Mouse (Mus musculus) adrenal gland, postnatal 4 days (tissue): ENCODE results near the gene Ehhadh. TPM values are rescaled to one million over a fixed set of nuclear protein-coding genes. Genes with fewer than 3 reads are reported as not detected.
"Not testable (repeated sequence)": the region's sequence is repeated elsewhere in the genome, so short reads cannot be mapped to it uniquely, and the experiment has no call there.

Experiments used
- DNase-seq, 2 experiments: peaks; one replicate each; pipeline ENCODE4 v3.0.0; 2021 to 2022; ENCODE audit warnings: low spot score in 2 of 2, mixed read lengths in 2 of 2
- long read RNA-seq, 2 experiments: library from polyadenylated mRNA; stranded (forward); transcript quantifications; one replicate each; pipeline ENCODE4 v2.0.0; 2021
- total RNA-seq, 2 experiments: library from RNA; stranded (reverse); gene quantifications; 2 replicates each; pipeline ENCODE4 v1.2.3; 2021

Ehhadh gene
- total RNA-seq, result 10 to 100 TPM; 25.8 to 31.0 TPM
- long read RNA-seq, experiment 1, transcript Ehhadh-201 (7 exons, 2,981 nt), result major isoform, 12 of 17 reads
- long read RNA-seq, experiment 1, partial matches to known transcripts, result 1 of 17 reads
- long read RNA-seq, experiment 1, other reads (novel, unspliced or antisense), result 4 of 17 reads
- long read RNA-seq, experiment 2, transcript Ehhadh-201 (7 exons, 2,981 nt), result major isoform, 14 of 22 reads
- long read RNA-seq, experiment 2, partial matches to known transcripts, result 2 of 22 reads
- long read RNA-seq, experiment 2, other reads (novel, unspliced or antisense), result 6 of 22 reads

- DNase-seq, result peak; percentile 55 to 56
Measured at GRCm38 (mm10) chr16:21787516-21788353, at the start of gene Ehhadh. TSS of gene Ehhadh (minus strand) at chr16:21787807.

- DNase-seq, result no peak
Measured at GRCm38 (mm10) chr16:21836311-21837072, 48.9 kb upstream of the Ehhadh start.

GRCm38 (mm10) chr16:21835584-21835931, 48.0 kb upstream of the Ehhadh start:
- DNase-seq, result no peak

GRCm38 (mm10) chr16:21834866-21835583, 47.4 kb upstream of the Ehhadh start:
- DNase-seq, result no peak

- no peak for DNase-seq
Measured at GRCm38 (mm10) chr16:21833970-21834369, 46.4 kb upstream of the Ehhadh start.

- DNase-seq, result no peak
Measured at GRCm38 (mm10) chr16:21833469-21833868, 45.9 kb upstream of the Ehhadh start.

GRCm38 (mm10) chr16:21831764-21832163, 44.2 kb upstream of the Ehhadh start:
- no peak for DNase-seq

- no peak for DNase-seq
Measured at GRCm38 (mm10) chr16:21830784-21831183, 43.2 kb upstream of the Ehhadh start.

- DNase-seq, result no peak
Measured at GRCm38 (mm10) chr16:21829711-21830110, 42.1 kb upstream of the Ehhadh start.

GRCm38 (mm10) chr16:21827581-21827980, 40.0 kb upstream of the Ehhadh start:
- DNase-seq, result no peak

GRCm38 (mm10) chr16:21827153-21827552, 39.5 kb upstream of the Ehhadh start:
- DNase-seq, result no peak

- no peak for DNase-seq
Measured at GRCm38 (mm10) chr16:21825612-21826031, 38.0 kb upstream of the Ehhadh start.

GRCm38 (mm10) chr16:21818629-21819028, 31.0 kb upstream of the Ehhadh start:
- DNase-seq, result no peak

- DNase-seq, result no peak
Measured at GRCm38 (mm10) chr16:21818132-21818531, 30.5 kb upstream of the Ehhadh start.

- no peak for DNase-seq
Measured at GRCm38 (mm10) chr16:21815669-21816010, 28.0 kb upstream of the Ehhadh start.

- no peak for DNase-seq
Measured at GRCm38 (mm10) chr16:21814861-21815668, 27.5 kb upstream of the Ehhadh start.

- no peak for DNase-seq
Measured at GRCm38 (mm10) chr16:21813164-21813834, 25.7 kb upstream of the Ehhadh start.

- DNase-seq, result not testable (repeated sequence)
Measured at GRCm38 (mm10) chr16:21807786-21808185, 20.2 kb upstream of the Ehhadh start.

GRCm38 (mm10) chr16:21806892-21807291, 19.3 kb upstream of the Ehhadh start:
- DNase-seq, result no peak

- DNase-seq, result no peak
Measured at GRCm38 (mm10) chr16:21804258-21804657, 16.7 kb upstream of the Ehhadh start.
